Mouse (Mus musculus) neural tube, embryonic 15.5 days (tissue): ENCODE data around the gene Rhox12. TPM values are rescaled to one million over a fixed set of nuclear protein-coding genes. Genes with fewer than 3 reads are reported as not detected.

Experiments used
- ATAC-seq: fragments of 200-750 bp; cut with Nextera tagmentation; 2 replicates; pipeline ENCODE4 v1.8.0; 2017; ENCODE audit warnings: mild to moderate bottlenecking, moderate TSS enrichment, moderate library complexity; ENCODE audit not compliant: low FRiP score
- H3K27ac ChIP-seq: fragments of 300-500 bp; sonication (generic); replicated peaks from 2 replicates; pipeline ENCODE4 v1.5.1; 2015; ENCODE audit warnings: mild to moderate bottlenecking, inconsistent platforms
- H3K27me3 ChIP-seq: fragments of 300-500 bp; sonication (generic); replicated peaks from 2 replicates; pipeline ENCODE4 v1.6.1; 2015; ENCODE audit warnings: inconsistent platforms
- H3K36me3 ChIP-seq: fragments of 300-500 bp; sonication (generic); 2 replicates; pipeline ENCODE4 v1.6.1; 2015; ENCODE audit warnings: inconsistent platforms
- H3K4me1 ChIP-seq: fragments of 300-500 bp; sonication (generic); 2 replicates; pipeline ENCODE4 v1.6.1; 2015; ENCODE audit warnings: inconsistent platforms
- H3K4me2 ChIP-seq: fragments of 300-500 bp; sonication (generic); 2 replicates; pipeline ENCODE4 v1.6.1; 2015; ENCODE audit warnings: inconsistent platforms, mild to moderate bottlenecking, moderate library complexity
- H3K4me3 ChIP-seq: fragments of 300-500 bp; sonication (generic); replicated peaks from 2 replicates; pipeline ENCODE4 v1.5.1; 2015; ENCODE audit warnings: mild to moderate bottlenecking, inconsistent platforms
- H3K9ac ChIP-seq: fragments of 300-500 bp; sonication (generic); replicated peaks from 2 replicates; pipeline ENCODE4 v1.6.1; 2015; ENCODE audit warnings: mild to moderate bottlenecking, inconsistent platforms
- H3K9me3 ChIP-seq: fragments of 300-500 bp; sonication (generic); replicated peaks from 2 replicates; pipeline ENCODE4 v1.6.1; 2016; ENCODE audit warnings: inconsistent platforms
- WGBS: fragments of 180-500 bp; shearing (Covaris S2); methylation state at CpG from one replicate; pipeline ENCODE4 v1.1.7; 2015; ENCODE audit warnings: mixed read lengths; 5-methylcytosine and 5-hydroxymethylcytosine counted together
- polyA plus RNA-seq: library from polyadenylated mRNA; unstranded; fragments of >200 nt; fragmentation: Nextera tagmentation; extraction: Ambion mirVana; gene quantifications from 2 replicates; pipeline ENCODE4 v1.2.1, GENCODE M21; 2015

The Rhox12 gene
- polyA plus RNA-seq = not detected in 2 replicates

GRCm38 (mm10) chrX:38110807-38111206 is at the start of gene Rhox12:
Rhox12 (minus strand) TSS chrX:38110907.
- Histone ChIP-seq H3K4me1 (no peaks in the 10 kb centered on the region), H3K27me3 (no peaks in the 10 kb centered on the region), H3K9me3 (no peaks in the 10 kb centered on the region), H3K27ac (no peak within 1 kb of the TSS), H3K9ac (no peak within 1 kb of the TSS), H3K36me3 (no peaks in the 10 kb centered on the region), H3K4me3 (no peak within 1 kb of the TSS), H3K4me2 (no peak within 1 kb of the TSS)
- WGBS = 77% methylated on average over 4 of the region's 4 CpGs
- ATAC-seq = no peak

GRCm38 (mm10) chrX:38159097-38159496 is 48.4 kb upstream of the Rhox12 start:
- Histone ChIP-seq H3K9me3 (no peaks in the 10 kb centered on the region), H3K4me2 (no peak overlapping the region), H3K36me3 (no peaks in the 10 kb centered on the region), H3K27me3 (no peaks in the 10 kb centered on the region), H3K9ac (no peak overlapping the region), H3K4me1 (no peaks in the 10 kb centered on the region), H3K4me3 (no peak overlapping the region), H3K27ac (no peak overlapping the region)
- WGBS = 74% methylated on average over 1 of the region's 1 CpGs
- ATAC-seq = no peak

GRCm38 (mm10) chrX:38121478-38121877 is 10.8 kb upstream of the Rhox12 start:
- no peaks in the 10 kb centered on the region for H3K27me3 ChIP-seq

GRCm38 (mm10) chrX:38120982-38121381 is 10.3 kb upstream of the Rhox12 start, which contains the start of gene Rhox13:
Rhox13 (plus strand) TSS chrX:38121219.
- H3K9ac ChIP-seq = no peak within 1 kb of the TSS
- H3K27ac ChIP-seq = no peak within 1 kb of the TSS
- no peaks in the 10 kb centered on the region for H3K4me1 ChIP-seq
- no peaks in the 10 kb centered on the region for H3K36me3 ChIP-seq
- no peak within 1 kb of the TSS for H3K4me3 ChIP-seq
- no peaks in the 10 kb centered on the region for H3K27me3 ChIP-seq
- no peak within 1 kb of the TSS for H3K4me2 ChIP-seq
- WGBS = 98% methylated on average over 20 of the region's 20 CpGs
- ATAC-seq = no peak
- H3K9me3 ChIP-seq = no peaks in the 10 kb centered on the region

More at GRCm38 (mm10) chrX:38121478-38121877, 10.8 kb upstream of the Rhox12 start:
- 85% methylated on average over 34 of the region's 34 CpGs for WGBS
- no peak overlapping the region for H3K4me2 ChIP-seq
- no peaks in the 10 kb centered on the region for H3K4me1 ChIP-seq
- H3K4me3 ChIP-seq = no peak overlapping the region
- H3K27ac ChIP-seq = no peak overlapping the region
- no peaks in the 10 kb centered on the region for H3K36me3 ChIP-seq
- no peak for ATAC-seq
- H3K9me3 ChIP-seq = no peaks in the 10 kb centered on the region
- H3K9ac ChIP-seq = no peak overlapping the region

GRCm38 (mm10) chrX:38085041-38085440 is 25.7 kb downstream of the Rhox12 start, which contains the start of gene Rhox11:
Rhox11 (minus strand) TSS chrX:38085141.
- Histone ChIP-seq H3K36me3 (no peaks in the 10 kb centered on the region), H3K9me3 (no peaks in the 10 kb centered on the region), H3K4me1 (no peaks in the 10 kb centered on the region), H3K27me3 (no peaks in the 10 kb centered on the region), H3K27ac (no peak within 1 kb of the TSS), H3K4me3 (no peak within 1 kb of the TSS), H3K4me2 (no peak within 1 kb of the TSS), H3K9ac (no peak within 1 kb of the TSS)
- WGBS = 88% methylated on average over 9 of the region's 9 CpGs
- no peak for ATAC-seq

- H3K9ac ChIP-seq = no peak overlapping the region
- no peak overlapping the region for H3K27ac ChIP-seq
- no peaks in the 10 kb centered on the region for H3K9me3 ChIP-seq
- no peak for ATAC-seq
- H3K4me3 ChIP-seq = no peak overlapping the region
- H3K36me3 ChIP-seq = no peaks in the 10 kb centered on the region
- H3K4me1 ChIP-seq = no peaks in the 10 kb centered on the region
- no peaks in the 10 kb centered on the region for H3K27me3 ChIP-seq
- H3K4me2 ChIP-seq = no peak overlapping the region
- WGBS = 24% methylated on average over 12 of the region's 12 CpGs
Measured at GRCm38 (mm10) chrX:38084226-38084625, 26.5 kb downstream of the Rhox12 start.

- Histone ChIP-seq H3K36me3 (no peaks in the 10 kb centered on the region), H3K9me3 (no peaks in the 10 kb centered on the region), H3K4me3 (no peak within 1 kb of the TSS), H3K4me2 (no peak within 1 kb of the TSS), H3K27me3 (no peaks in the 10 kb centered on the region), H3K4me1 (no peaks in the 10 kb centered on the region), H3K27ac (no peak within 1 kb of the TSS), H3K9ac (no peak within 1 kb of the TSS)
- no peak for ATAC-seq
- WGBS = 90% methylated on average over 11 of the region's 11 CpGs
Measured at GRCm38 (mm10) chrX:38066175-38066574, 44.5 kb downstream of the Rhox12 start, which contains the start of gene Rhox10. Rhox10 (plus strand) TSS chrX:38066475.

GRCm38 (mm10) chrX:38061544-38061943 is 49.2 kb downstream of the Rhox12 start:
- ATAC-seq = no peak
- no peaks in the 10 kb centered on the region for H3K36me3 ChIP-seq
- H3K4me3 ChIP-seq = no peak overlapping the region
- no peaks in the 10 kb centered on the region for H3K27me3 ChIP-seq
- H3K4me1 ChIP-seq = no peaks in the 10 kb centered on the region
- no peak overlapping the region for H3K4me2 ChIP-seq
- H3K9ac ChIP-seq = no peak overlapping the region
- no peak overlapping the region for H3K27ac ChIP-seq
- WGBS = 4% methylated on average over 1 of the region's 1 CpGs
- no peaks in the 10 kb centered on the region for H3K9me3 ChIP-seq

Other genes with a start within 250 kb of the Rhox12 start
- gene Rhox8, start 232.0 kb downstream of the Rhox12 start, polyA plus RNA-seq = 0.15 TPM in 1 of 2 replicates, not detected in the other
- not detected in 2 replicates for gene Rhox7b, start 213.7 kb downstream of the Rhox12 start, polyA plus RNA-seq
- not detected in 2 replicates for gene Rhox9, start 209.1 kb downstream of the Rhox12 start, polyA plus RNA-seq
- gene Btg1-ps1, start 92.1 kb downstream of the Rhox12 start, polyA plus RNA-seq = not detected in 2 replicates
- not detected in 2 replicates for gene Btg1-ps2, start 67.8 kb downstream of the Rhox12 start, polyA plus RNA-seq
- not detected in 2 replicates for gene Rhox10, start 44.4 kb downstream of the Rhox12 start, polyA plus RNA-seq
- gene Rhox11, start 25.8 kb downstream of the Rhox12 start, polyA plus RNA-seq = not detected in 2 replicates
- gene Rhox13, start 10.3 kb upstream of the Rhox12 start, polyA plus RNA-seq = not detected in 2 replicates
- gene Zbtb33, start 78.9 kb upstream of the Rhox12 start, polyA plus RNA-seq = 4.3 and 4.5 TPM in 2 replicates
- gene Tmem255a, start 141.5 kb upstream of the Rhox12 start, polyA plus RNA-seq = 48.0 and 48.5 TPM in 2 replicates
- gene Atp1b4, start 205.3 kb upstream of the Rhox12 start, polyA plus RNA-seq = 0.84 and 2.0 TPM in 2 replicates